Mouse (Mus musculus) thymus, adult 2 months (tissue): Measurements from ENCODE around the gene Tmem38a. TPM values are rescaled to one million over a fixed set of nuclear protein-coding genes. Genes with fewer than 3 reads are reported as not detected.

Experiments used
- DNase-seq: peaks from one replicate; pipeline ENCODE4 v3.0.0; 2021
- H3K27ac ChIP-seq: fragments of 200-500 bp; 2 replicates; pipeline ENCODE4 v1.5.1; 2012; ENCODE audit warnings: low read length, control low read depth; ENCODE audit not compliant: control insufficient read depth, insufficient read depth
- H3K27me3 ChIP-seq: fragments of 200-500 bp; 2 replicates; pipeline ENCODE4 v1.6.1; 2012; ENCODE audit warnings: mild to moderate bottlenecking, low read length, moderate library complexity, mixed read lengths; ENCODE audit not compliant: control insufficient read depth, insufficient read depth
- H3K36me3 ChIP-seq: fragments of 200-500 bp; 2 replicates; pipeline ENCODE4 v1.6.1; 2012; ENCODE audit warnings: mild to moderate bottlenecking, low read length, moderate library complexity; ENCODE audit not compliant: control insufficient read depth, insufficient read depth
- H3K4me1 ChIP-seq: fragments of 200-500 bp; replicated peaks from 2 replicates; pipeline ENCODE4 v1.6.1; 2012; ENCODE audit warnings: low read length; ENCODE audit not compliant: control insufficient read depth, insufficient read depth
- H3K4me3 ChIP-seq: fragments of 200-500 bp; 2 replicates; pipeline ENCODE4 v1.5.1; 2012; ENCODE audit warnings: mild to moderate bottlenecking, low read length, control low read depth, moderate library complexity; ENCODE audit not compliant: control insufficient read depth, insufficient read depth
- CTCF ChIP-seq: fragments of 200-500 bp; IDR thresholded peaks from 2 replicates; pipeline ENCODE4 v1.5.1; 2012; ENCODE audit warnings: mild to moderate bottlenecking, control low read depth, low read length, moderate library complexity, borderline replicate concordance; ENCODE audit not compliant: control insufficient read depth, poor library complexity, insufficient read depth; ENCODE audit errors: extremely low read depth
- POLR2A ChIP-seq: fragments of 200-500 bp; IDR thresholded peaks from 2 replicates; pipeline ENCODE4 v1.6.1; 2012; ENCODE audit warnings: mild to moderate bottlenecking, low read length, control low read depth, moderate library complexity; ENCODE audit not compliant: control insufficient read depth, poor library complexity, insufficient read depth; ENCODE audit errors: extremely low read depth
- WGBS: fragments of 180-500 bp; shearing (Covaris S2); methylation state at CpG from one replicate; pipeline ENCODE4 v1.1.7; 2018; 5-methylcytosine and 5-hydroxymethylcytosine counted together
- polyA plus RNA-seq: library from polyadenylated mRNA; depleted of rRNA; stranded (reverse); fragments of >200 nt; gene quantifications from 2 replicates; pipeline ENCODE4 v1.2.3, GENCODE M21; 2012

The Tmem38a gene
- polyA plus RNA-seq, 1 experiment: 56.1 TPM

- TF ChIP-seq CTCF: no peak
- TF ChIP-seq POLR2A: no peak
- Histone ChIP-seq H3K4me1 (peaks cover 16% of the 10 kb centered on the region), H3K27ac (no peak overlapping the region), H3K27me3 (no peaks in the 10 kb centered on the region), H3K36me3 (peaks cover 9% of the 10 kb centered on the region), H3K4me3 (peak overlapping the region; percentile 82)
- 48% methylated on average over 10 of the region's 10 CpGs for WGBS
- DNase-seq: no peak
Observed at GRCm38 (mm10) chr8:72572507-72572906, 652 bp downstream of the Tmem38a start.

- no peak for TF ChIP-seq CTCF
- TF ChIP-seq POLR2A: no peak
- peaks cover 16% of the 10 kb centered on the region for H3K4me1 ChIP-seq
- H3K36me3 ChIP-seq: 0 out of 2 replicates have a peak, but pooled peaks cover 3% of the 10 kb centered on the region
- no peak overlapping the region for H3K4me3 ChIP-seq
- no peak for DNase-seq
- WGBS: 94% methylated on average over 6 of the region's 6 CpGs
- no peaks in the 10 kb centered on the region for H3K27me3 ChIP-seq
- no peak overlapping the region for H3K27ac ChIP-seq
Observed at GRCm38 (mm10) chr8:72573450-72573849, 1.6 kb downstream of the Tmem38a start.

GRCm38 (mm10) chr8:72575915-72576314 lies 4.1 kb downstream of the Tmem38a start:
- DNase-seq: no peak
- Histone ChIP-seq H3K27me3 (no peaks in the 10 kb centered on the region), H3K36me3 (no peaks in the 10 kb centered on the region), H3K4me1 (peaks cover 7% of the 10 kb centered on the region), H3K4me3 (no peak overlapping the region), H3K27ac (no peak overlapping the region)
- 98% methylated on average over 6 of the region's 6 CpGs for WGBS
- no peak for TF ChIP-seq CTCF
- TF ChIP-seq POLR2A: no peak

GRCm38 (mm10) chr8:72577266-72577665 lies 5.4 kb downstream of the Tmem38a start:
- Histone ChIP-seq H3K4me1 (peaks cover 4% of the 10 kb centered on the region), H3K36me3 (no peaks in the 10 kb centered on the region), H3K4me3 (no peak overlapping the region), H3K27me3 (no peaks in the 10 kb centered on the region), H3K27ac (no peak overlapping the region)
- TF ChIP-seq POLR2A (no peak), CTCF (no peak)
- WGBS: 91% methylated on average over 3 of the region's 3 CpGs
- DNase-seq: no peak

- H3K36me3 ChIP-seq: no peaks in the 10 kb centered on the region
- 96% methylated on average over 1 of the region's 1 CpGs for WGBS
- H3K27me3 ChIP-seq: no peaks in the 10 kb centered on the region
- H3K27ac ChIP-seq: no peak overlapping the region
- no peak for TF ChIP-seq CTCF
- TF ChIP-seq POLR2A: no peak
- no peak overlapping the region for H3K4me3 ChIP-seq
- peaks cover 4% of the 10 kb centered on the region for H3K4me1 ChIP-seq
- DNase-seq: no peak
Observed at GRCm38 (mm10) chr8:72577941-72578340, 6.1 kb downstream of the Tmem38a start.

GRCm38 (mm10) chr8:72579374-72579773 lies 7.5 kb downstream of the Tmem38a start:
- 82% methylated on average over 9 of the region's 9 CpGs for WGBS
- DNase-seq: no peak
- Histone ChIP-seq H3K36me3 (no peaks in the 10 kb centered on the region), H3K4me1 (peaks cover 12% of the 10 kb centered on the region), H3K27me3 (no peaks in the 10 kb centered on the region), H3K27ac (no peak overlapping the region), H3K4me3 (no peak overlapping the region)
- TF ChIP-seq POLR2A (no peak), CTCF (no peak)

- WGBS: 22% methylated on average over 7 of the region's 7 CpGs
- no peak for DNase-seq
- peaks cover 12% of the 10 kb centered on the region for H3K4me1 ChIP-seq
- H3K36me3 ChIP-seq: no peaks in the 10 kb centered on the region
- no peaks in the 10 kb centered on the region for H3K27me3 ChIP-seq
- H3K27ac ChIP-seq: peak overlapping the region; percentile 1; the same call in 1 of the 2 replicates
- no peak overlapping the region for H3K4me3 ChIP-seq
- no peak for TF ChIP-seq CTCF
- no peak for TF ChIP-seq POLR2A
Observed at GRCm38 (mm10) chr8:72583056-72583771, 11.4 kb downstream of the Tmem38a start.
